Mouse (Mus musculus) forebrain, embryonic 13.5 days (tissue): ENCODE results near the gene Gm26992. TPM values are rescaled to one million over a fixed set of nuclear protein-coding genes. Genes with fewer than 3 reads are reported as not detected.
A peak's percentile ranks its signal among the peaks of the same experiment; 100 is the strongest.
"Not testable (repeated sequence)": the region's sequence is repeated elsewhere in the genome, so short reads cannot be mapped to it uniquely, and the experiment has no call there.

Source experiments
- ATAC-seq: fragments of 200-750 bp; cut with Nextera tagmentation; 2 replicates; pipeline ENCODE4 v1.8.0; 2017
- H3K27ac ChIP-seq: fragments of 300-500 bp; sonication (generic); 2 replicates; pipeline ENCODE4 v1.5.1; 2015; ENCODE audit warnings: inconsistent platforms, mild to moderate bottlenecking, moderate library complexity
- H3K27me3 ChIP-seq: fragments of 300-500 bp; sonication (generic); 2 replicates; pipeline ENCODE4 v1.6.1; 2015; ENCODE audit warnings: mild to moderate bottlenecking, inconsistent platforms
- H3K36me3 ChIP-seq: fragments of 300-500 bp; sonication (generic); 2 replicates; pipeline ENCODE4 v1.6.1; 2015; ENCODE audit warnings: mild to moderate bottlenecking, inconsistent platforms; ENCODE audit not compliant: poor library complexity, severe bottlenecking
- H3K4me1 ChIP-seq: fragments of 300-500 bp; sonication (generic); 2 replicates; pipeline ENCODE4 v1.6.1; 2015; ENCODE audit warnings: inconsistent platforms
- H3K4me2 ChIP-seq: fragments of 300-500 bp; sonication (generic); 2 replicates; pipeline ENCODE4 v1.6.1; 2015; ENCODE audit warnings: inconsistent platforms, mild to moderate bottlenecking, moderate library complexity
- H3K4me3 ChIP-seq: fragments of 300-500 bp; sonication (generic); 2 replicates; pipeline ENCODE4 v1.5.1; 2015; ENCODE audit warnings: mild to moderate bottlenecking, inconsistent platforms
- H3K9ac ChIP-seq: fragments of 300-500 bp; sonication (generic); 2 replicates; pipeline ENCODE4 v1.6.1; 2015; ENCODE audit warnings: mild to moderate bottlenecking, inconsistent platforms
- H3K9me3 ChIP-seq: fragments of 300-500 bp; sonication (generic); replicated peaks from 2 replicates; pipeline ENCODE4 v1.6.1; 2016; ENCODE audit warnings: inconsistent platforms
- WGBS: fragments of 180-500 bp; shearing (Covaris S2); methylation state at CpG from one replicate; pipeline ENCODE4 v1.1.7; 2015; 5-methylcytosine and 5-hydroxymethylcytosine counted together
- polyA plus RNA-seq: library from polyadenylated mRNA; unstranded; fragments of >200 nt; fragmentation: Nextera tagmentation; extraction: Ambion mirVana; gene quantifications from 2 replicates; pipeline ENCODE4 v1.2.1, GENCODE M21; 2015

Gene Gm26992
- polyA plus RNA-seq, 1 experiment from 2014 or later: not detected

DNA sequence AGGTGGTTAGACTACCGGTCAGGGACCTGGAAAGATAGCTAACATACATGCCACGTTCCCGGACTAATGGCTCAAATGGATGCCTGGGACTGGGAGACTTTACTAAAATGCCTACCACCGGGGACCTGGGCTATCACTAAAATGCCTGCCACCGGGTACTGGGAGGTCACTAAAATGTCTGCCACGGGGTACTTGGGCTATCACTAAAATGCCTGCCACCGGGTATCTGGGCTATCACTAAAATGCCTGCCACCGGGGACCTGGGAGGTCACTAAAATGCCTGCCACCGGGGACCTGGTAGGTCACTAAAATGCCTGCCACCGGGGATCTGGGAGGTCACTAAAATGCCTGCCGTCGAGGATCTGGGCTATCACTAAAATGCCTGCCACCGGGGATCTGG is 26.6 kb downstream of the Gm26992 start:
- H3K4me2 ChIP-seq: peak overlapping the region; percentile 69; the same call in 1 of the 2 replicates
- H3K36me3 ChIP-seq, ATAC-seq, H3K9ac ChIP-seq, H3K27ac ChIP-seq, H3K9me3 ChIP-seq, H3K4me1 ChIP-seq, H3K4me3 ChIP-seq: not testable (repeated sequence)
- 52% methylated on average over 10 of the region's 13 CpGs for WGBS
- H3K27me3 ChIP-seq: peaks cover 44% of the 10 kb centered on the region

DNA sequence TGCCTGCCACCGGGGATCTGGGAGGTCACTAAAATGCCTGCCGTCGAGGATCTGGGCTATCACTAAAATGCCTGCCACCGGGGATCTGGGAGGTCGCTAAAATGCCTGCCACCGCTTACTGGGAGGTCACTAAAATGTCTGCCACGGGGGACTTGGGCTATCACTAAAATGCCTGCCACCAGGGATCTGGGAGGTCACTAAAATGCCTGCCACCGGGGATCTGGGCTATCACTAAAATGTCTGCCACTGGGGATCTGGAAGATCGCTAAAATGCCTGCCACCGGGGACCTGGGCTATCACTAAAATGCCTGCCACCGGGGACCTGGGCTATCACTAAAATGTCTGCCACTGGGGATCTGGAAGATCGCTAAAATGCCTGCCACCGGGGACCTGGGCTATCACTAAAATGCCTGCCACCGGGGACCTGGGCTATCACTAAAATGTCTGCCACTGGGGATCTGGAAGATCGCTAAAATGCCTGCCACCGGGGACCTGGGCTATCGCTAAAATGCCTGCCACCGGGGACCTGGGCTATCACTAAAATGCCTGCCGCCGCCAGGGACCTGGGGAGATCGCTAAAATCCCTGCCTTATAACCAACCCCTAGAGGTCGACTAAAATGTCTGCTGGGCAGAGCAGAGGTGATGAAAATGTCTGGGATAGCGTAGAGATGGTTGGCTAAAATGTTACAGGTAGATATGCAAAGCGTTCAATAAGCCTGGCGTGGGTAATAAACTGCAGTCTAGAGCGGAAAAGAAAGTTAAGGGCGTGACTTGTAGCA is 27.3 kb downstream of the Gm26992 start:
- WGBS: 70% methylated on average over 20 of the region's 27 CpGs
- peaks cover 44% of the 10 kb centered on the region for H3K27me3 ChIP-seq
- not testable (repeated sequence) for H3K36me3 ChIP-seq, H3K4me3 ChIP-seq, H3K4me1 ChIP-seq, H3K9ac ChIP-seq, ATAC-seq, H3K27ac ChIP-seq, H3K9me3 ChIP-seq, H3K4me2 ChIP-seq

DNA sequence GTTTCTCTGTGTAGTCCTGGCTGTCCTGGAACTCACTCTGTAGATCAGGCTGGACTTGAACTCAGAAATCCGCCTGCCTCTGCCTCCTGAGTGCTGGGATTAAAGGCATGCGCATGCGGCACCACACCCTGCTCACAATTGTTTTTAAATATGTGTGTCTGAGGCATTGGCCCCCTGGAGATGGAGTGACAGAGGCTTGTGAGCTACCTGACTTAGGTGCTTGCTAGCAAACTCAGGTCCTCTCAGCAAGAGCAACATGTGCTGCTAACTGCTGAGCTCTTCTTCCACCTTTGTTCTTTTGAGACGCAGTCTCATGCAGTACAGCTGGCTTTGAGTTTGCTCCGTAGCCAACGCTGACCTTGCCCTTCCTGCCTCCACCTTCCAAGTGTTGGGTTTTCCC is 31.0 kb downstream of the Gm26992 start:
- peaks cover 21% of the 10 kb centered on the region for H3K27me3 ChIP-seq
- no peaks in the 10 kb centered on the region for H3K4me1 ChIP-seq
- ATAC-seq: no peak
- no peak overlapping the region for H3K4me2 ChIP-seq
- no peaks in the 10 kb centered on the region for H3K9me3 ChIP-seq
- WGBS: 82% methylated on average over 6 of the region's 6 CpGs
- H3K27ac ChIP-seq: no peak overlapping the region
- H3K4me3 ChIP-seq: no peak overlapping the region
- no peaks in the 10 kb centered on the region for H3K36me3 ChIP-seq
- H3K9ac ChIP-seq: no peak overlapping the region

DNA sequence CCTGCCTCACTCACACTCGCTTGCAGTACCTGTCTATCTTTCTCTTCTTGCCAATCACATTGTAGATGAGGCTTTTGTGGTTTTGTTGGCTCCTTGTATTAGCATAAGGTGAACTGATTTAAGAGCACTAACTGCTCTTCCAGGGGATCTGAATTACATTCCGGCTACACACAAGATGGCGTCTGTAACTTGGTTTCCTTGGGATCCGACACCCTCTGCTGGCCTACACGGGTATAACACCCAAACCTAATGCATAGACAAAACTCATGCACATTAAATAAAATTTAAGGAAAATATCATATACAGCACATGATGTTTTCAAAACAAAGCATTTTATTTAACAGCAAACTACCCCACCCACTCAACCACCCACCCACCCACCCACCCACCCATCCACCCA is 38.2 kb downstream of the Gm26992 start:
- Histone ChIP-seq H3K36me3 (no peaks in the 10 kb centered on the region), H3K27me3 (no peaks in the 10 kb centered on the region), H3K9me3 (no peaks in the 10 kb centered on the region), H3K27ac (no peak overlapping the region), H3K4me2 (no peak overlapping the region), H3K4me3 (no peak overlapping the region), H3K4me1 (no peaks in the 10 kb centered on the region), H3K9ac (no peak overlapping the region)
- ATAC-seq: no peak
- WGBS: 69% methylated on average over 5 of the region's 5 CpGs

DNA sequence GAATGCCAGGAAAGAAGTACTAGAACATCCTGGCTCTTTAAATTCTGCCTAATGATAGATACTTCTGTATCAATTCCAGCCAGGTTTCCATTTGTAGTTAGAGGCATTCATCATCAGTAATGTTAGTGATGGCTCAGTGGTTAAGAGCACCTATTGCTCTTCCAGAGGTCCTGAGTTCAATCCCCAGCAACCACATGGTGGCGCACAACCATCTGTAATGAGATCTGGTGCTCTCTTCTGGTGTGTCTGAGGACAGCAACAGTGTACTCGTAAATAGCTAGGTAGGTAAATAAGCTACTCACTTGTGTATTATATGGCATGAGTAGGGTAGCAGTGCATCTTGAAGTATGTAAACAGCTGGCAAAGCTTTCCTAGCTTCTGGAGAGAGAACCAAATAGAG is 47.2 kb downstream of the Gm26992 start:
- Histone ChIP-seq H3K27ac (no peak overlapping the region), H3K4me3 (no peak overlapping the region), H3K4me1 (no peaks in the 10 kb centered on the region), H3K4me2 (no peak overlapping the region), H3K36me3 (no peaks in the 10 kb centered on the region), H3K9ac (no peak overlapping the region), H3K27me3 (no peaks in the 10 kb centered on the region), H3K9me3 (no peaks in the 10 kb centered on the region)
- 71% methylated on average over 2 of the region's 2 CpGs for WGBS
- ATAC-seq: no peak

DNA sequence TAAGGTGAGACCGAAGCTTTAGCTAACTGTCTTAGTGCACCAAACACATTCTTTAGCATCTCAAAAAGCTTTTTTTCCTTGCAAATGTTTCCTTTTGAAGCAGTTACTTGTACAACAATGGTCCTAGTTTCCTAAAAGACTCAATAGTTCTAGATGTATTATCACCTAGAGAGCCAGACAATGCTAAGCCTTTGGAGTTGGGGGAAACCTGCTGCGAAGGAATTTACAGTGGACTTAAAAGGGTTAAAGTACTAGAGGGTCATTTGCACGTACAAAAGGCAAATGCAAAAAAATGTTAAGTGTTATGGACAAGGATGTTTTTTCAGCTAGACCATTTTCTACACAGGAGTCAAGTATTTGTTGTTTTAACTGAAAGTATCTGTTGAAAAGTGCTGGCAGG is 50.5 kb downstream of the Gm26992 start:
- H3K9ac ChIP-seq: no peak overlapping the region
- H3K4me3 ChIP-seq: no peak overlapping the region
- no peaks in the 10 kb centered on the region for H3K27me3 ChIP-seq
- WGBS: 82% methylated on average over 3 of the region's 3 CpGs
- H3K4me1 ChIP-seq: no peaks in the 10 kb centered on the region
- H3K9me3 ChIP-seq: no peaks in the 10 kb centered on the region
- H3K4me2 ChIP-seq: no peak overlapping the region
- H3K36me3 ChIP-seq: no peaks in the 10 kb centered on the region
- ATAC-seq: no peak
- no peak overlapping the region for H3K27ac ChIP-seq

DNA sequence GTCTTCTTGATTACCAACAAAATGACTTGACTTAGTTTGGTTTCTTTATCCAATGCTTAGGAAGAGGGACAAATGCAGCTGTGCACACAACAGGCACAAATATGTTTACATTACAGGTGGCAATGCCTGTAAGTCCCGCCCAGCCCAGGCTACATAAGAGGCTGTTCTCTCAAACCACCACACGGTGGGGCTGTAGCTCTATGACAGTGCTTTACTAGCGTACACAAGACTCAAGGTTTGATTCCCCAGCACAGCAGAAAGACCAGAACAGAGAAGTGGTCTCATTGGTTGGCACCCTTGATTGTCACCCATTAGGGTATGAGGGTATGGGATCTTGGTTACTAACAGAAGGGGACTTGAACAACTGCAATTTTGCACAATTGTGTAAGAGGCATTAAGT is 55.7 kb downstream of the Gm26992 start:
- Histone ChIP-seq H3K27me3 (no peaks in the 10 kb centered on the region), H3K4me1 (no peaks in the 10 kb centered on the region), H3K9me3 (no peaks in the 10 kb centered on the region), H3K4me2 (no peak overlapping the region), H3K4me3 (no peak overlapping the region), H3K36me3 (no peaks in the 10 kb centered on the region), H3K9ac (no peak overlapping the region), H3K27ac (no peak overlapping the region)
- WGBS: 12% methylated on average over 3 of the region's 3 CpGs
- peak; percentile 70 for ATAC-seq

DNA sequence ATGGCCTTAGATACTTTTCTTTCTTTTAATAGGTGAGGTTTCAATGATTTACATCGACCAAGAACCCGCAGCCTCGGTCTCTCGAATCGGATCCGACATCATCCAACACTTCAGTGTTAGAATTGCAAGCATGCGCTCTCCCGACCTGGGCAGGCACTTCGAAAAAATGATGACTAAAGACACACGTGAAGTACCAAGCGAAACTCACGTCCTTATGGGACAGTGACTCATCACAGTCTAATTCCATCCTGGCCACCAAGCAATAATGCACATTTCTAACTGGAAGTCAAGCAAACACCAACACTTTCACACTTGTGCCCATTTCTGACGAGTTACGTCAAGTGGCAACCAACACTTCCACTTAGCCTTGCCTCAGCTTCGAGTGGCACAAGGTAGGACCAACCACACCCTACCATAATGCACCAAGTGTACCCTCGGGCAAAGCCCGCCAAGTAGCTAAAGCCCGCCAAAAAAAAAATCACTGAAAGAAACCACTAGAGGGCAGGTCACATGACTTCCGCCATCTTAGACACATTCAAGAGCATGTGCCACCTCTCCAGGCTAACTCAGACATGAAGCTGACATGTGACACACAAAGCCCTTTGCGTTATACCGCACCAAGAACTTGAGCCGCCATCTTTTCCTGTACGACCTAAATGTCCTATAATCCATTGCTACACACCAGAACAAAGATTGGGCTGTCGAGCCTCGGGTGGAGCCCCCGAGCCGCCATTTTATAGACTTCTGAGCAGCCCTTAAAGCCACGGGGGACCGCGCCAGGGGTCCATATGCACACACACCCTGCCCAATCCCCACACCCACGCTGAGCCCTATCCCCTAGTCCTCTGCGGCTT is 59.7 kb downstream of the Gm26992 start:
- ATAC-seq: peak; percentile 89
- no peaks in the 10 kb centered on the region for H3K36me3 ChIP-seq
- no peaks in the 10 kb centered on the region for H3K9me3 ChIP-seq
- WGBS: 74% methylated on average over 32 of the region's 32 CpGs
- peak overlapping the region; percentile 61 for H3K9ac ChIP-seq
- peak overlapping the region; percentile 69 for H3K27ac ChIP-seq
- peak overlapping the region; percentile 43 for H3K4me2 ChIP-seq
- peak overlapping the region; percentile 43 for H3K4me3 ChIP-seq
- no peaks in the 10 kb centered on the region for H3K4me1 ChIP-seq
- no peaks in the 10 kb centered on the region for H3K27me3 ChIP-seq

DNA sequence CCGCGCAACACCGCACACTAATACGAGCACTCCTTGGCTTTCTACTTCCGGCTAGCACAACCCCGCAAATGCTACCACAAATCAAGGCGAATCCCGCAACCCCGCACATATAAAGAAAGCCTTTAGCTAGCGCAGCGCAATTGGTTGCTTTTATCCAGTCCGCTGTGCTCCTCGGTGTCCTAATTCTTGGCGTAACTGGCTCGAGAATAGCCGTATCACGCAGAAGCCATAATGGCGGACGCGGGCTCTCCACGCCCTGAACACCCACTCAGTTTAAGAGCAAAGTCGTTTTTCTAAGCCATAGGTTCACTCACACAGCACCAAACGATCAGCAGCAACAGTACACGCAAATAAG is 60.3 kb downstream of the Gm26992 start:
- no peaks in the 10 kb centered on the region for H3K27me3 ChIP-seq
- H3K27ac ChIP-seq: peak overlapping the region; percentile 69
- ATAC-seq: peak; percentile 31
- no peaks in the 10 kb centered on the region for H3K9me3 ChIP-seq
- peak overlapping the region; percentile 61 for H3K9ac ChIP-seq
- H3K4me3 ChIP-seq: peak overlapping the region; percentile 43
- 72% methylated on average over 24 of the region's 24 CpGs for WGBS
- H3K36me3 ChIP-seq: no peaks in the 10 kb centered on the region
- peak overlapping the region; percentile 43; the same call in 1 of the 2 replicates for H3K4me2 ChIP-seq
- no peaks in the 10 kb centered on the region for H3K4me1 ChIP-seq

DNA sequence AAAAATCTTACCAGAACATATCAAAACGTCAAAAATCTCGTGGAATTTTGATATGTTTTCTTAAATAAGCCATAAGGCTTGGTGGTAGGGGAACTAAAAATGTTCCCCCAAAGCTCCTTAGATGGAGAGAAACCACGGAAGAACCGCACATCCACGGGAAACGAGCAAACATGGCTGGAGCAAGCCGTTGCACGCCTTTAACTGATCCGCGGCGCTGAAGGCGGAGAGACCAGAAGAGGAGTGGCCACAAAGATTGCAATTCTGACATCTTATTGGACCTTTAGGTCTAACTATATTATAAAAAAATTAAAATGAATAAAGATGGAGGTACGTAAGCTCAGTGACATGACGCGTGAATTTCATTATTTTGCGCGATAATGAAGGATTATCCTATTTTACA is 61.2 kb downstream of the Gm26992 start:
- H3K4me2 ChIP-seq: peak overlapping the region; percentile 45
- H3K9ac ChIP-seq: no peak overlapping the region
- ATAC-seq: peak; percentile 41; the same call in 1 of the 2 replicates
- H3K4me3 ChIP-seq: peak overlapping the region; percentile 43
- H3K4me1 ChIP-seq: no peaks in the 10 kb centered on the region
- no peaks in the 10 kb centered on the region for H3K9me3 ChIP-seq
- no peak overlapping the region for H3K27ac ChIP-seq
- 63% methylated on average over 17 of the region's 17 CpGs for WGBS
- no peaks in the 10 kb centered on the region for H3K36me3 ChIP-seq
- H3K27me3 ChIP-seq: no peaks in the 10 kb centered on the region

DNA sequence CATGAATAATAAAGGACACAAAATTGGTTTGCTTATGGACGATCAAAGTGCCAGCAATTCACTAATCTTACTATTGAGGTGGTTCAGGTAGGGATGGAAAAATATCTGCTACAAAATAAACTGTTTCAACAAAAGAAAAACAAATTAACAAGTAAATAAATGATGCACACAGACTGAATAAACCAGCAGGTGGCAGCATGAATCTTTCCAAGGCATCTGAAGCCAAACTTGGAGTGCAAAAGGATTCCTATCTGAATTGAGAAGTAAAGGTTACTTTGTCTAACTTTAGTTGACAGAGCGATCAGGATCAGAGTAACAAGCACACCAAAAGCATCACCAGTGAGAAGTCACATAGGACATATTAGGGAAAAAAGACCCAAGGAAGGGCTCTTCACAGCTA is 62.2 kb downstream of the Gm26992 start:
- Histone ChIP-seq H3K4me1 (no peaks in the 10 kb centered on the region), H3K27me3 (no peaks in the 10 kb centered on the region), H3K36me3 (no peaks in the 10 kb centered on the region), H3K27ac (no peak overlapping the region), H3K4me3 (no peak overlapping the region), H3K9me3 (no peaks in the 10 kb centered on the region), H3K4me2 (peak overlapping the region; percentile 45), H3K9ac (no peak overlapping the region)
- WGBS: 24% methylated on average over 2 of the region's 2 CpGs
- ATAC-seq: no peak

DNA sequence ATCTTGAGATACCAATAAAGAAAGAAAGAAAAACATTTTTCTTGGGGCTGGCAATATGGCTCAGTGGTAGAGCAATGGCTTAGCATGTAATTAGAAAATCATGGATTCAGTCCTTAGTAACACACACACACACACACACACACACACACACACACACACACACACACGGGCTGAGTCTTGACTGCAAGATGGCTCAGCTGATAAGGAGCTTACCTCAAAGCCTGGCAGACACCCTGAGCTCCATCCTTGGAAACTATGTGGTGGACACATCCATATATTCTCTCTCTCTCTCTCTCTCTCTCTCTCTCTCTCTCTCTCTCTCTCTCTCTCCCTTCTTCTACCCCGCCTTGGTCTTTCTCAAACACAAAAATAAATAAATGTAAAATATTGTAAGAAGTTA is 69.0 kb downstream of the Gm26992 start:
- peaks cover 19% of the 10 kb centered on the region for H3K4me1 ChIP-seq
- H3K9ac ChIP-seq: no peak overlapping the region
- no peak overlapping the region for H3K4me2 ChIP-seq
- no peaks in the 10 kb centered on the region for H3K36me3 ChIP-seq
- 79% methylated on average over 2 of the region's 2 CpGs for WGBS
- no peaks in the 10 kb centered on the region for H3K27me3 ChIP-seq
- no peak for ATAC-seq
- no peak overlapping the region for H3K4me3 ChIP-seq
- no peaks in the 10 kb centered on the region for H3K9me3 ChIP-seq
- H3K27ac ChIP-seq: no peak overlapping the region
